Comparison of ENCODE assay signal across 19 mouse cellular contexts in the genomic region with DNA sequence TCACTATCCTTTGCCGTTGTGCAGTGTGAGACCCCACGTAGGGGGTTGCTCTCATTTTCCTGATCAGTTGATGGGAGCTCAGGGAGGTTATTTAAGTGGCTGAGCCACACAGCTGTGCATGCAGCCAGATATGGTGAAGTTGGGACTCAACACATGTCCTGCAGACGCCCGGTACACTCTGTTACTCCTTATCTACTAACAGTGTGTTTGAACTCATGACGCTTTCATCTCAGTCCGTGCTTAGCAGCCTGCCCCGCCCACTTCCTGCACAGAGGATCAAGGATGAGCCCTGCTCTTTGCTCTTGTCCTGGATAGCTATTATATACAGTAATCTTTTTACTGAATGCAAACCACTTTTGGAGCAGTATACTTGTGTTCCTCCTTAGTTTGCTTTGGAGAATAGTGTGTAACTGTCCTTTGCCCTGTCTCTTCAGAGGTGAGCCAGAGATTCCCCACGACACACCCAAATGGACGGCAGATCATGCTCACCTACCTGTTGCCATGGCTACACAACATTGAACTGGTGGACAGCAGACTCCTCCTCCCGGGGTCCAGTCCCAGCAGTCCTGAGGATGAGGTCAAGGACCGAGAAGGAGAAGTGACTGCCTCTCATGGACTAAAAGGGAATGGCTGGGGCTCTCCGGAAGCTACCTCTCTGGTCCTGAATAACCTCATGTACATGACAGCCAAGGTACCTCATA.
"Had no signal": no experiment of that assay in that cellular context is flagged by ENCODE, and none has a peak within 500 bp of the region (broad histone marks: within the 10 kb centered on the region; RNA-seq: fewer than 3 reads in every experiment).

No protein-coding gene starts in this region.

- DNase-seq: kidney, adult 11 months; kidney, adult 8-10 months; kidney, postnatal 10 days; kidney, postnatal 36 days; layer of hippocampus, postnatal 36 days; lung, adult 18-20 months; lung, postnatal 10 days; lung, postnatal 36 days; right cerebral cortex, adult 18-20 months; right cerebral cortex, postnatal 25 days; spleen, adult 18-20 months had no signal

- H3K27me3 ChIP-seq: intestine, embryonic 15.5 days; kidney, embryonic 15.5 days; liver, embryonic 15.5 days; lung, embryonic 15.5 days; midbrain, embryonic 12.5 days; midbrain, embryonic 15.5 days; stomach, embryonic 15.5 days had no signal

- H3K9ac ChIP-seq: intestine, embryonic 15.5 days; kidney, embryonic 15.5 days; liver, embryonic 15.5 days; lung, embryonic 15.5 days; midbrain, embryonic 12.5 days; midbrain, embryonic 15.5 days; stomach, embryonic 15.5 days had no signal

- H3K4me2 ChIP-seq: intestine, embryonic 15.5 days; kidney, embryonic 15.5 days; liver, embryonic 15.5 days; lung, embryonic 15.5 days; midbrain, embryonic 12.5 days; midbrain, embryonic 15.5 days; stomach, embryonic 15.5 days had no signal

- H3K27ac ChIP-seq: intestine, embryonic 15.5 days; kidney, embryonic 15.5 days; left cerebral cortex, adult 2 months; liver, embryonic 15.5 days; lung, embryonic 15.5 days; midbrain, embryonic 12.5 days; midbrain, embryonic 15.5 days; stomach, embryonic 15.5 days had no signal

- H3K4me1 ChIP-seq: liver, embryonic 15.5 days; midbrain, embryonic 12.5 days; midbrain, embryonic 15.5 days had no signal

- ATAC-seq: intestine, embryonic 15.5 days; midbrain, embryonic 15.5 days had no signal

- H3K4me3 ChIP-seq: intestine, embryonic 15.5 days; kidney, embryonic 15.5 days; left cerebral cortex, adult 2 months; liver, embryonic 15.5 days; lung, embryonic 15.5 days; midbrain, embryonic 12.5 days; midbrain, embryonic 15.5 days; stomach, embryonic 15.5 days had no signal

- H3K36me3 ChIP-seq: intestine, embryonic 15.5 days; lung, embryonic 15.5 days had no signal

- H3K9me3 ChIP-seq: intestine, embryonic 15.5 days; kidney, embryonic 15.5 days; liver, embryonic 15.5 days; midbrain, embryonic 15.5 days; stomach, embryonic 15.5 days had no signal
